Mouse (Mus musculus): ENCODE results near the gene Nmt1. TPM values are rescaled to one million over a fixed set of nuclear protein-coding genes. Genes with fewer than 3 reads are reported as not detected.

Nmt1 gene
- total and polyA plus RNA-seq, 2 experiments from 2014 or later, result 46.6 to 47.6 TPM

GRCm38 (mm10) chr11:103066191-103067050, 38.4 kb downstream of the Nmt1 start:
- H3K27me3 ChIP-seq (ENCODE audit: control insufficient read depth, insufficient read depth, low read length), result no peaks in the 10 kb centered on the region
- DNase-seq (ENCODE audit: low spot score) (no peak), ATAC-seq (ENCODE audit: insufficient read depth, low read depth) (no peak)
- no peak for TF ChIP-seq EP300 (IDR thresholded peaks at IDR 0.05; ENCODE audit: low read depth)
- TF ChIP-seq CTCF (IDR thresholded peaks at IDR 0.05; ENCODE audit: low read depth), result no peak
- no peak overlapping the region for H3K9ac ChIP-seq (replicated peaks; ENCODE audit: low read depth, low read length)
- H3K27ac ChIP-seq (ENCODE audit: low read depth), result no peak overlapping the region
- H3K4me1 ChIP-seq (ENCODE audit: control insufficient read depth, insufficient read depth), result peaks cover 21% of the 10 kb centered on the region
- H3K36me3 ChIP-seq (replicated peaks; ENCODE audit: control insufficient read depth, insufficient read depth, low read length), result peaks cover 86% of the 10 kb centered on the region
- WGBS, result 87% methylated on average over 14 of the region's 14 CpGs
- no peak overlapping the region for H3K4me3 ChIP-seq (ENCODE audit: low read depth, low read length)
- no peaks in the 10 kb centered on the region for H3K9me3 ChIP-seq (replicated peaks; ENCODE audit: control insufficient read depth, low read length)
- no peak overlapping the region for H3K4me2 ChIP-seq (ENCODE audit: low read depth, low read length)

- Histone ChIP-seq H3K9ac (replicated peaks; ENCODE audit: low read depth, low read length) (no peak overlapping the region), H3K4me2 (ENCODE audit: low read depth, low read length) (no peak overlapping the region), H3K36me3 (replicated peaks; ENCODE audit: control insufficient read depth, insufficient read depth, low read length) (peaks cover 85% of the 10 kb centered on the region), H3K9me3 (replicated peaks; ENCODE audit: control insufficient read depth, low read length) (no peaks in the 10 kb centered on the region), H3K4me3 (ENCODE audit: low read depth, low read length) (no peak overlapping the region), H3K4me1 (ENCODE audit: control insufficient read depth, insufficient read depth) (peaks cover 16% of the 10 kb centered on the region), H3K27ac (ENCODE audit: low read depth) (peak overlapping the region; percentile 50), H3K27me3 (ENCODE audit: control insufficient read depth, insufficient read depth, low read length) (no peaks in the 10 kb centered on the region)
- DNase-seq (ENCODE audit: low spot score) (no peak), ATAC-seq (ENCODE audit: insufficient read depth, low read depth) (no peak)
- 78% methylated on average over 6 of the region's 6 CpGs for WGBS
- TF ChIP-seq CTCF (IDR thresholded peaks at IDR 0.05; ENCODE audit: low read depth) (no peak), EP300 (IDR thresholded peaks at IDR 0.05; ENCODE audit: low read depth) (no peak)
Observed at GRCm38 (mm10) chr11:103067051-103067361, 39.0 kb downstream of the Nmt1 start.

DNA sequence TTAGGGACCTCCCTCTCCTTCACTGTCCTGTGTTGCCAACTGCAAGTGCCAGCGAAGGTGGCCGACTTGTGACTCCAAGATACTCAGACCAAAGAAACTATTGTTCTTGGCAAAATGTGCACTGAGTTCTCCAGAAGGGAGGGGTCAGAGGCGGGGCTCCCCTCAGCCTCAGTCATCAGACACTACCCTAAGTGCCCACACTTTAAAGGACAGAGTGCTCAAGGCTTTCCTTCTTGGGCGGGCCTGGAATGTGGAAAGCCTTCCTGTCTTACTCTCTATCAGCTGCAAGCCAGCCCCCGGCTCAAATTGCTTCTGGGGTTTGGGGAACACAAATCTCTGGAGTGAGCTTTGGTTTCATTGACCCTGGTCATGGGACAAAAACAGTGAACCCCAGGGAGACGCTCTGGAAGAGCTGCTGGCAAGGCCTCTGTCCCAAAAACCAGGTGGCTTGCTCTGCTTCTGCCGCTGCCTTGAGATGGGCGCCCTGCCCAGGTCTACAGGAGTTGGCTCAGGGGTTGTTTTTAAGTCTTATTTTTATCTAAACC, 39.5 kb downstream of the Nmt1 start:
- Histone ChIP-seq H3K9ac (replicated peaks; ENCODE audit: low read depth, low read length) (no peak overlapping the region), H3K36me3 (replicated peaks; ENCODE audit: control insufficient read depth, insufficient read depth, low read length) (peaks cover 84% of the 10 kb centered on the region), H3K27ac (ENCODE audit: low read depth) (peak overlapping the region; percentile 50), H3K4me1 (ENCODE audit: control insufficient read depth, insufficient read depth) (peaks cover 14% of the 10 kb centered on the region), H3K9me3 (replicated peaks; ENCODE audit: control insufficient read depth, low read length) (no peaks in the 10 kb centered on the region), H3K4me3 (ENCODE audit: low read depth, low read length) (no peak overlapping the region), H3K27me3 (ENCODE audit: control insufficient read depth, insufficient read depth, low read length) (no peaks in the 10 kb centered on the region), H3K4me2 (ENCODE audit: low read depth, low read length) (no peak overlapping the region)
- ATAC-seq (ENCODE audit: insufficient read depth, low read depth), result peak; percentile 65
- peak; percentile 45 for DNase-seq (ENCODE audit: low spot score)
- 29% methylated on average over 8 of the region's 8 CpGs for WGBS
- no peak for TF ChIP-seq CTCF (IDR thresholded peaks at IDR 0.05; ENCODE audit: low read depth)
- TF ChIP-seq EP300 (IDR thresholded peaks at IDR 0.05; ENCODE audit: low read depth), result no peak

DNA sequence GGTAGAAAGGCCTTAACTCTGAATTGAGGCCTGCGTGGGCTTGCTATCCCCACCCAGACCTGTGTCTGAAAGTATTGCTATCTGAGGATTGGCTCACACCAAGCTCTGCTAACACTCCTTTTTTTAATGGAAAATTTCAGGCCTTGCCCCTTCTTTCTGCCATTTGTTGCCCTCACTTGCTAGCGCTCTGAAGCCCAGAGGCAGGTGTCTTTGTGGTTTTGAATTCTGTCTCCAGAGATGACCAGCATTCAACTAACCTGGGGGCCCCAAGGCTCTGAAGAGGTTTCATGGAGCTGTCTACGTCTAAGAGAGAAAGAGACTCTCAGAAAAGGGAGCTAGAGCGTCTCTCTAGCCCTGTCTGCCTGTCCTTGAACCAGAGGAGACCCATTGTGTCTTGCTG, 40.3 kb downstream of the Nmt1 start:
- ATAC-seq (ENCODE audit: insufficient read depth, low read depth), result no peak
- Histone ChIP-seq H3K9me3 (replicated peaks; ENCODE audit: control insufficient read depth, low read length) (no peaks in the 10 kb centered on the region), H3K9ac (replicated peaks; ENCODE audit: low read depth, low read length) (no peak overlapping the region), H3K4me2 (ENCODE audit: low read depth, low read length) (no peak overlapping the region), H3K27ac (ENCODE audit: low read depth) (peak overlapping the region; percentile 50), H3K36me3 (replicated peaks; ENCODE audit: control insufficient read depth, insufficient read depth, low read length) (peaks cover 85% of the 10 kb centered on the region), H3K27me3 (ENCODE audit: control insufficient read depth, insufficient read depth, low read length) (no peaks in the 10 kb centered on the region), H3K4me3 (ENCODE audit: low read depth, low read length) (no peak overlapping the region), H3K4me1 (ENCODE audit: control insufficient read depth, insufficient read depth) (peaks cover 14% of the 10 kb centered on the region)
- no peak for DNase-seq (ENCODE audit: low spot score)
- TF ChIP-seq CTCF (IDR thresholded peaks at IDR 0.05; ENCODE audit: low read depth) (no peak), EP300 (IDR thresholded peaks at IDR 0.05; ENCODE audit: low read depth) (no peak)
- WGBS, result 89% methylated on average over 4 of the region's 4 CpGs

DNA sequence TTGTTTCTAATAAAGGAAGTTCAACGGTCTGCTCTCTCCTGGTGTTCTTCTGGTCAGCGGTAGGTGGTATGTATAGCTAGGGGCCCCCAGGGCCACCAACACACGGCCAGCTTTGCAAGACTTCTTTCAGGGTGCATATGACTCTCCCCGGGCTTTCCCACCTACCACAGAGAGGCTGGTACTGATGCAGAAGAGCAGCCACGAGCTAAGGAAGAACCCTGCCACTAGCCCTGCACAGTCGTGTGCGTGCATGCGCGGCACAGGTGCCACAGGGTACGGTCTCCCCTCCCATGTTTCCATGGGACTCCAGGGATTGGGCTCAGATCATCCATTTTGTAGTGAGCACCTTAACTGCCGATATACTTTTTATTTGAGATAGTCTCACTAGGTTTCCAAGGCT, 40.9 kb downstream of the Nmt1 start:
- ATAC-seq (ENCODE audit: insufficient read depth, low read depth) (no peak), DNase-seq (ENCODE audit: low spot score) (no peak)
- Histone ChIP-seq H3K4me3 (ENCODE audit: low read depth, low read length) (no peak overlapping the region), H3K4me1 (ENCODE audit: control insufficient read depth, insufficient read depth) (peaks cover 14% of the 10 kb centered on the region), H3K9ac (replicated peaks; ENCODE audit: low read depth, low read length) (no peak overlapping the region), H3K27ac (ENCODE audit: low read depth) (no peak overlapping the region), H3K36me3 (replicated peaks; ENCODE audit: control insufficient read depth, insufficient read depth, low read length) (peaks cover 82% of the 10 kb centered on the region), H3K9me3 (replicated peaks; ENCODE audit: control insufficient read depth, low read length) (no peaks in the 10 kb centered on the region), H3K27me3 (ENCODE audit: control insufficient read depth, insufficient read depth, low read length) (no peaks in the 10 kb centered on the region), H3K4me2 (ENCODE audit: low read depth, low read length) (no peak overlapping the region)
- 94% methylated on average over 11 of the region's 11 CpGs for WGBS
- TF ChIP-seq EP300 (IDR thresholded peaks at IDR 0.05; ENCODE audit: low read depth) (no peak), CTCF (IDR thresholded peaks at IDR 0.05; ENCODE audit: low read depth) (no peak)
